In the genomic region with DNA sequence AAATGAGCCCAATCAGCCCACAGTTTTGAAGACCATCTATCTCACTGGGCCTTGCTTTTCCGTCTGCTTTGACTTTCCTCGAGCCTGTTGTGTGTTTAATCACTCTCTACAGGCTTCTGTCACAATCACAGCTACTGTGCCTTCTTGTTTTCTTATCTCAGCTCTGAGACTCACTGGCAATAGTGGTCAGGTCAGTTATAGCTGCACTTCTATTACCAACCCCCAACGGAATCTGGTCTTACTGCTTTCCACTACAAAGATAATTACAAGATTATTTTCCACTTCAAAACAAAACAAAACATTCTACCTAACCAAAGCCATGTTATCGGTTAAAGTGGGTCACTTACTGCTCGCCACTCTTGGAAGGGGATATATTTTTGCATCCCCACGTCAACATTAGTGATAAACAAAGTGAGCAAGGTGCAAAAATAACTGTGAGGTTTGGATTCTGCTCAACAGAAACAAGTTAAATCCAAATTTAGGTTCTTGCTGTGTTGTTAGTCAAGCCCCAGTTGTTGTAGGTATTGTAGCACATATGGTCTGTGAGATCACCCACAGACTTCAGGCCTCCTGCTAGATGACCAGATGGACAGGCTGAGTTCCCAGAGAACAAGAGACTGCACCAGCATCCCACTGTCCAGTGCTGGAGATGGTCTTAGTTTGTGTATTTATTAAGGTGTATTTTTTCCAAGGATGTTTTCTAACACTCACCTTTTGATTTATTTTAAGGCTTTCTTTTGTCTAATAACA, we compare ENCODE assay signal across 22 mouse cellular contexts.
DNase-seq lines count a peak whose midpoint lies in the region; ATAC-seq and TF ChIP-seq lines count a peak whose summit lies in the region.
"Had no signal": no experiment of that assay in that cellular context is flagged by ENCODE, and none has a peak within 500 bp of the region (broad histone marks: within the 10 kb centered on the region; RNA-seq: fewer than 3 reads in every experiment).

No protein-coding gene starts in this region.

- H3K4me1 ChIP-seq in heart, embryonic 13.5 days: peaks cover 13% of the 10 kb centered on the region
- no peaks in the 10 kb centered on the region for H3K4me1 ChIP-seq in midbrain, postnatal 0 days (ENCODE audit: insufficient read depth, low read length)
- H3K4me1 ChIP-seq in midbrain, embryonic 13.5 days (replicated peaks): no peaks in the 10 kb centered on the region
- H3K4me1 ChIP-seq: forebrain, embryonic 13.5 days; megakaryocyte, embryonic 14.5 days had no signal

- DNase-seq in heart, adult 11 months: no peak
- peak; percentile 26 for DNase-seq in midbrain, postnatal 0 days (ENCODE audit: low spot score)
- DNase-seq in cerebellum, adult 9-10 months: peak; percentile 98
- DNase-seq in heart, postnatal 10 days: peak; percentile 2 to 9
- DNase-seq in ovary, adult 18-20 months (ENCODE audit: low spot score): no peak
- DNase-seq: adrenal gland, postnatal 10 days; gastrocnemius, postnatal 14 days; kidney, adult 9 months; kidney, postnatal 25 days; layer of hippocampus, adult 9-11 months; lung, adult 18-20 months; lung, postnatal 14 days; right cerebral cortex, postnatal 25 days; thymus, postnatal 4 days had no signal

- no peaks in the 10 kb centered on the region for H3K9me3 ChIP-seq in heart, embryonic 13.5 days
- H3K9me3 ChIP-seq in midbrain, postnatal 0 days (ENCODE audit: low read length): no peaks in the 10 kb centered on the region
- no peaks in the 10 kb centered on the region for H3K9me3 ChIP-seq in midbrain, embryonic 13.5 days
- H3K9me3 ChIP-seq: forebrain, embryonic 13.5 days; megakaryocyte, embryonic 14.5 days had no signal

- H3K4me3 ChIP-seq in heart, embryonic 13.5 days: no peak overlapping the region
- no peak overlapping the region for H3K4me3 ChIP-seq in midbrain, postnatal 0 days (ENCODE audit: low read depth, low read length)
- H3K4me3 ChIP-seq in midbrain, embryonic 13.5 days (replicated peaks): no peak overlapping the region
- H3K4me3 ChIP-seq: forebrain, embryonic 13.5 days; left cerebral cortex, adult 2 months; megakaryocyte, embryonic 14.5 days had no signal

- no peak for TF ChIP-seq CTCF in midbrain, postnatal 0 days (IDR thresholded peaks at IDR 0.05)

- H3K27ac ChIP-seq in heart, embryonic 13.5 days (replicated peaks): 0 out of 2 replicates have a peak overlapping the region, but pooled peaks have one; percentile 28
- no peak overlapping the region for H3K27ac ChIP-seq in midbrain, postnatal 0 days (ENCODE audit: low read depth, low read length)
- H3K27ac ChIP-seq in midbrain, embryonic 13.5 days: no peak overlapping the region
- H3K27ac ChIP-seq: forebrain, embryonic 13.5 days; left cerebral cortex, adult 2 months had no signal

- WGBS in heart, embryonic 13.5 days: 10% methylated on average over 6 of the region's 6 CpGs
- WGBS in midbrain, postnatal 0 days: 81% methylated on average over 6 of the region's 6 CpGs
- 84% methylated on average over 6 of the region's 6 CpGs for WGBS in midbrain, embryonic 13.5 days

- H3K9ac ChIP-seq in heart, embryonic 13.5 days: no peak overlapping the region
- H3K9ac ChIP-seq in midbrain, postnatal 0 days (replicated peaks; ENCODE audit: low read length, poor library complexity, severe bottlenecking): no peak overlapping the region
- no peak overlapping the region for H3K9ac ChIP-seq in midbrain, embryonic 13.5 days (replicated peaks)
- H3K9ac ChIP-seq: forebrain, embryonic 13.5 days had no signal

- no peaks in the 10 kb centered on the region for H3K36me3 ChIP-seq in heart, embryonic 13.5 days
- H3K36me3 ChIP-seq in midbrain, postnatal 0 days (ENCODE audit: insufficient read depth, low read length): no peaks in the 10 kb centered on the region
- H3K36me3 ChIP-seq in midbrain, embryonic 13.5 days: no peaks in the 10 kb centered on the region

- H3K4me2 ChIP-seq in heart, embryonic 13.5 days: peak overlapping the region; percentile 5; the same call in 1 of the 2 replicates
- H3K4me2 ChIP-seq in midbrain, postnatal 0 days (ENCODE audit: low read depth, low read length, poor library complexity, severe bottlenecking): no peak overlapping the region
- no peak overlapping the region for H3K4me2 ChIP-seq in midbrain, embryonic 13.5 days (replicated peaks)
- H3K4me2 ChIP-seq: forebrain, embryonic 13.5 days; liver, embryonic 11.5 days had no signal

- no peak for ATAC-seq in heart, embryonic 13.5 days (ENCODE audit: extremely low read depth, insufficient number of reproducible peaks, low FRiP score, low TSS enrichment)
- ATAC-seq in midbrain, postnatal 0 days (ENCODE audit: low FRiP score): no peak
- no peak for ATAC-seq in midbrain, embryonic 13.5 days
- ATAC-seq in erythroid progenitor cell, adult 5-6 weeks (replicated peaks; ENCODE audit: low FRiP score, poor library complexity, severe bottlenecking): no peak
- ATAC-seq: forebrain, embryonic 13.5 days; midbrain, embryonic 16.5 days had no signal

- no peaks in the 10 kb centered on the region for H3K27me3 ChIP-seq in heart, embryonic 13.5 days (replicated peaks)
- no peaks in the 10 kb centered on the region for H3K27me3 ChIP-seq in midbrain, postnatal 0 days (ENCODE audit: insufficient read depth, low read length)
- no peaks in the 10 kb centered on the region for H3K27me3 ChIP-seq in midbrain, embryonic 13.5 days
- H3K27me3 ChIP-seq: forebrain, embryonic 13.5 days; megakaryocyte, embryonic 14.5 days had no signal

- intact Hi-C loops in heart, postnatal 10 days (cut with DNase I): no loop called here

Comparison
In these comparisons a context has a peak if more than half of its experiments do, and no peak if none do; other contexts are left out.
1. DNase-seq: peak in midbrain, postnatal 0 days (single experiment), cerebellum, adult 9-10 months (single experiment) and heart, postnatal 10 days (2 of 2); none in heart, adult 11 months (single experiment) and ovary, adult 18-20 months (single experiment).